Mouse (Mus musculus) midbrain, embryonic 16.5 days (tissue): ENCODE results near the gene Wdr66. TPM values are rescaled to one million over a fixed set of nuclear protein-coding genes. Genes with fewer than 3 reads are reported as not detected.

Experiments
- ATAC-seq: fragments of 200-750 bp; cut with Nextera tagmentation; 2 replicates; pipeline ENCODE4 v1.8.0; 2017; ENCODE audit warnings: moderate TSS enrichment
- H3K27ac ChIP-seq: fragments of 300-500 bp; sonication (generic); 2 replicates; pipeline ENCODE4 v1.5.1; 2014; ENCODE audit warnings: mild to moderate bottlenecking, low read length, mixed read lengths
- H3K27me3 ChIP-seq: fragments of 300-500 bp; sonication (generic); 2 replicates; pipeline ENCODE4 v1.6.1; 2014; ENCODE audit warnings: low read depth, low read length, mixed read lengths; ENCODE audit not compliant: control insufficient read depth, insufficient read depth
- H3K36me3 ChIP-seq: fragments of 300-500 bp; sonication (generic); 2 replicates; pipeline ENCODE4 v1.6.1; 2014; ENCODE audit warnings: mild to moderate bottlenecking, low read length, moderate library complexity, mixed read lengths; ENCODE audit not compliant: control insufficient read depth, insufficient read depth
- H3K4me1 ChIP-seq: fragments of 300-500 bp; sonication (generic); 2 replicates; pipeline ENCODE4 v1.6.1; 2014; ENCODE audit warnings: mild to moderate bottlenecking, low read length, mixed read lengths; ENCODE audit not compliant: control insufficient read depth, insufficient read depth
- H3K4me2 ChIP-seq: fragments of 300-500 bp; sonication (generic); 2 replicates; pipeline ENCODE4 v1.6.1; 2014; ENCODE audit warnings: mild to moderate bottlenecking, low read length, mixed read lengths
- H3K4me3 ChIP-seq: fragments of 300-500 bp; sonication (generic); 2 replicates; pipeline ENCODE4 v1.5.1; 2014; ENCODE audit warnings: low read depth, mild to moderate bottlenecking, low read length, moderate library complexity, mixed read lengths
- H3K9ac ChIP-seq: fragments of 300-500 bp; sonication (generic); 2 replicates; pipeline ENCODE4 v1.6.1; 2014; ENCODE audit warnings: low read depth, low read length, mixed read lengths
- H3K9me3 ChIP-seq: fragments of 300-500 bp; sonication (generic); replicated peaks from 2 replicates; pipeline ENCODE4 v1.6.1; 2014; ENCODE audit warnings: mild to moderate bottlenecking, low read length, mixed read lengths; ENCODE audit not compliant: control insufficient read depth, poor library complexity, severe bottlenecking
- WGBS: fragments of 180-500 bp; shearing (Covaris S2); extraction: QIAGEN DNeasy Blood & Tissue Kit; methylation state at CpG from one replicate; pipeline ENCODE4 v1.1.7; 2014; 5-methylcytosine and 5-hydroxymethylcytosine counted together
- polyA plus RNA-seq: library from polyadenylated mRNA; unstranded; fragments of >200 nt; fragmentation: Nextera tagmentation; extraction: Ambion mirVana; gene quantifications from 2 replicates; pipeline ENCODE4 v1.2.1, GENCODE M21; 2015

Wdr66 gene
- polyA plus RNA-seq, 1 experiment from 2014 or later: 1.7 TPM

- H3K36me3 ChIP-seq: no peaks in the 10 kb centered on the region
- no peaks in the 10 kb centered on the region for H3K27me3 ChIP-seq
- H3K9ac ChIP-seq: peak within 1 kb of the TSS; percentile 96
- H3K4me2 ChIP-seq: peak within 1 kb of the TSS; percentile 96
- peak within 1 kb of the TSS; percentile 88 for H3K4me3 ChIP-seq
- peaks cover 24% of the 10 kb centered on the region for H3K4me1 ChIP-seq
- under 1% methylated on average over 66 of the region's 69 CpGs for WGBS
- no peaks in the 10 kb centered on the region for H3K9me3 ChIP-seq
- H3K27ac ChIP-seq: peak within 1 kb of the TSS; percentile 98
- ATAC-seq: peak; percentile 87
Measured at GRCm38 (mm10) chr5:123343707-123344627, 92.1 kb downstream of the Wdr66 start, which contains the start of gene Bcl7a. Bcl7a (plus strand) TSS chr5:123343834.

- H3K27ac ChIP-seq: peak overlapping the region; percentile 98
- peak overlapping the region; percentile 96 for H3K4me2 ChIP-seq
- H3K27me3 ChIP-seq: no peaks in the 10 kb centered on the region
- H3K9me3 ChIP-seq: no peaks in the 10 kb centered on the region
- under 1% methylated on average over 51 of the region's 51 CpGs for WGBS
- peak; percentile 60; the same call in 1 of the 2 replicates for ATAC-seq
- no peaks in the 10 kb centered on the region for H3K36me3 ChIP-seq
- peak overlapping the region; percentile 88 for H3K4me3 ChIP-seq
- peaks cover 24% of the 10 kb centered on the region for H3K4me1 ChIP-seq
- peak overlapping the region; percentile 96 for H3K9ac ChIP-seq
Measured at GRCm38 (mm10) chr5:123344628-123344962, 92.7 kb downstream of the Wdr66 start.

- under 1% methylated on average over 76 of the region's 87 CpGs for WGBS
- peak overlapping the region; percentile 96 for H3K4me2 ChIP-seq
- ATAC-seq: peak; percentile 38
- H3K27me3 ChIP-seq: no peaks in the 10 kb centered on the region
- H3K4me3 ChIP-seq: peak overlapping the region; percentile 88
- H3K9ac ChIP-seq: peak overlapping the region; percentile 96
- H3K36me3 ChIP-seq: no peaks in the 10 kb centered on the region
- H3K9me3 ChIP-seq: no peaks in the 10 kb centered on the region
- H3K27ac ChIP-seq: peak overlapping the region; percentile 98
- H3K4me1 ChIP-seq: peaks cover 24% of the 10 kb centered on the region
Measured at GRCm38 (mm10) chr5:123344963-123345852, 93.3 kb downstream of the Wdr66 start.

GRCm38 (mm10) chr5:123345853-123346654 is 94.2 kb downstream of the Wdr66 start:
- no peaks in the 10 kb centered on the region for H3K36me3 ChIP-seq
- H3K9ac ChIP-seq: peak overlapping the region; percentile 96
- peaks cover 24% of the 10 kb centered on the region for H3K4me1 ChIP-seq
- peak; percentile 31 for ATAC-seq
- no peaks in the 10 kb centered on the region for H3K9me3 ChIP-seq
- peak overlapping the region; percentile 98 for H3K27ac ChIP-seq
- peak overlapping the region; percentile 88 for H3K4me3 ChIP-seq
- H3K4me2 ChIP-seq: peak overlapping the region; percentile 96
- no peaks in the 10 kb centered on the region for H3K27me3 ChIP-seq
- 2% methylated on average over 22 of the region's 22 CpGs for WGBS

GRCm38 (mm10) chr5:123346701-123347270 is 94.9 kb downstream of the Wdr66 start:
- Histone ChIP-seq H3K4me2 (peak overlapping the region; percentile 96), H3K4me3 (peak overlapping the region; percentile 88), H3K9me3 (no peaks in the 10 kb centered on the region), H3K4me1 (peaks cover 24% of the 10 kb centered on the region), H3K27ac (peak overlapping the region; percentile 98; the same call in 1 of the 2 replicates), H3K27me3 (no peaks in the 10 kb centered on the region), H3K9ac (peak overlapping the region; percentile 96), H3K36me3 (no peaks in the 10 kb centered on the region)
- ATAC-seq: no peak
- 57% methylated on average over 7 of the region's 7 CpGs for WGBS

GRCm38 (mm10) chr5:123347985-123348384 is 96.1 kb downstream of the Wdr66 start:
- Histone ChIP-seq H3K9me3 (no peaks in the 10 kb centered on the region), H3K4me3 (no peak overlapping the region), H3K4me1 (peaks cover 24% of the 10 kb centered on the region), H3K36me3 (no peaks in the 10 kb centered on the region), H3K4me2 (no peak overlapping the region), H3K27ac (no peak overlapping the region), H3K27me3 (no peaks in the 10 kb centered on the region), H3K9ac (no peak overlapping the region)
- ATAC-seq: no peak
- 75% methylated on average over 2 of the region's 2 CpGs for WGBS

GRCm38 (mm10) chr5:123350386-123350785 is 98.5 kb downstream of the Wdr66 start:
- Histone ChIP-seq H3K9me3 (no peaks in the 10 kb centered on the region), H3K27ac (no peak overlapping the region), H3K4me2 (no peak overlapping the region), H3K4me3 (no peak overlapping the region), H3K4me1 (peaks cover 17% of the 10 kb centered on the region), H3K27me3 (no peaks in the 10 kb centered on the region), H3K36me3 (no peaks in the 10 kb centered on the region), H3K9ac (no peak overlapping the region)
- WGBS: 70% methylated on average over 10 of the region's 10 CpGs
- ATAC-seq: no peak

- Histone ChIP-seq H3K4me2 (no peak overlapping the region), H3K27me3 (no peaks in the 10 kb centered on the region), H3K4me1 (no peaks in the 10 kb centered on the region), H3K9ac (no peak overlapping the region), H3K4me3 (no peak overlapping the region), H3K9me3 (no peaks in the 10 kb centered on the region), H3K27ac (no peak overlapping the region), H3K36me3 (peaks cover 16% of the 10 kb centered on the region)
- ATAC-seq: no peak
- WGBS: 89% methylated on average over 11 of the region's 11 CpGs
Measured at GRCm38 (mm10) chr5:123355918-123356317, 104.0 kb downstream of the Wdr66 start.
